Mouse (Mus musculus): Measurements from ENCODE around the gene Plod2.

- TF ChIP-seq CTCF (IDR thresholded peaks at IDR 0.05; ENCODE audit: borderline replicate concordance, extremely low read depth, insufficient read depth, insufficient read length), result no peak
- TF ChIP-seq POLR2A (IDR thresholded peaks at IDR 0.05; ENCODE audit: borderline replicate concordance, extremely low read depth, insufficient read depth, insufficient read length, poor library complexity, severe bottlenecking), result no peak
Observed at GRCm38 (mm10) chr9:92621878-92622282, 79.9 kb downstream of the Plod2 start.

Data from brain, embryonic 14.5 days (tissue).